Mouse (Mus musculus): Measurements from ENCODE around the gene Sgpp2. TPM values are rescaled to one million over a fixed set of nuclear protein-coding genes. Genes with fewer than 3 reads are reported as not detected.

The Sgpp2 gene
- polyA plus RNA-seq, 1 experiment from 2014 or later, result 6.2 TPM

- under 1% methylated on average over 17 of the region's 17 CpGs for WGBS
These were observed 756 bp downstream of the Sgpp2 start for GRCm38 (mm10) chr1:78310861-78311341.

DNA sequence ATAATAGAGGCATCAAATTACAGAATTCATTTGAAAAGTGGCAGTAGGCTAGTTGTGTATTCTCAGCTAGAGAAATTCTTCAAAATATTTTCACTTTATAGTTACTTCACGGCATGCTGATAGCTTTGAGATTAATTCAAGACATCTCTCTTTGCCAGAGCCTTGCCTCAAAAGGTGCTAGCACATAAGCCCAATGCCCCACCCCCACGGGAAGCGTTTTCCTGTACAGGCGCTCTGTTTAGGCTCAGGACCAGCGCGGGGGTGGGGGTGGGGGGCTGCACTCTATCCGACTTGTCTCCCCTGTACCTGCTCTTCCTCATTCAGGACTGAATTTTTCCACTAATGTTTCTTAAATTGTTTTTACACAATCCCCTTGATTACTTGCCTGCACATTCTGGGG is 1.3 kb downstream of the Sgpp2 start:
- Histone ChIP-seq H3K27ac (replicated peaks; ENCODE audit: low read depth, low read length) (no peak overlapping the region), H3K36me3 (replicated peaks; ENCODE audit: control insufficient read depth, insufficient read depth, low read depth, low read length) (no peaks in the 10 kb centered on the region), H3K9me3 (replicated peaks; ENCODE audit: control insufficient read depth, low read length) (no peaks in the 10 kb centered on the region), H3K27me3 (ENCODE audit: control insufficient read depth, insufficient read depth, low read length) (peaks cover 3% of the 10 kb centered on the region; the same call in 1 of the 2 replicates), H3K4me3 (ENCODE audit: low read depth, low read length) (peak overlapping the region; percentile 62; the same call in 1 of the 2 replicates), H3K4me2 (ENCODE audit: low read depth, low read length) (peak overlapping the region; percentile 99; the same call in 1 of the 2 replicates), H3K9ac (replicated peaks; ENCODE audit: low read length) (no peak overlapping the region), H3K4me1 (ENCODE audit: control insufficient read depth, insufficient read depth, low read length) (0 out of 2 replicates have a peak, but pooled peaks cover 3% of the 10 kb centered on the region)
- ATAC-seq (replicated peaks; ENCODE audit: insufficient number of reproducible peaks, low FRiP score, low TSS enrichment, low read depth) (no peak), DNase-seq (ENCODE audit: low spot score) (peak; percentile 65)
- 2% methylated on average over 7 of the region's 7 CpGs for WGBS

More at GRCm38 (mm10) chr1:78310861-78311341, 756 bp downstream of the Sgpp2 start:
- no peak overlapping the region; the same call in 1 of the 2 replicates for H3K9ac ChIP-seq (replicated peaks; ENCODE audit: low read length)
- H3K36me3 ChIP-seq (replicated peaks; ENCODE audit: control insufficient read depth, insufficient read depth, low read depth, low read length), result no peaks in the 10 kb centered on the region
- H3K9me3 ChIP-seq (replicated peaks; ENCODE audit: control insufficient read depth, low read length), result no peaks in the 10 kb centered on the region
- peak overlapping the region; percentile 62 for H3K4me3 ChIP-seq (ENCODE audit: low read depth, low read length)
- H3K4me2 ChIP-seq (ENCODE audit: low read depth, low read length), result peak overlapping the region; percentile 99
- DNase-seq (ENCODE audit: low spot score) (peak; percentile 64), ATAC-seq (replicated peaks; ENCODE audit: insufficient number of reproducible peaks, low FRiP score, low TSS enrichment, low read depth) (peak; percentile 71)
- H3K4me1 ChIP-seq (ENCODE audit: control insufficient read depth, insufficient read depth, low read length), result 0 out of 2 replicates have a peak, but pooled peaks cover 3% of the 10 kb centered on the region
- H3K27ac ChIP-seq (replicated peaks; ENCODE audit: low read depth, low read length), result no peak overlapping the region
- peaks cover 3% of the 10 kb centered on the region; the same call in 1 of the 2 replicates for H3K27me3 ChIP-seq (ENCODE audit: control insufficient read depth, insufficient read depth, low read length)

- 0 out of 2 replicates have a peak, but pooled peaks cover 3% of the 10 kb centered on the region for H3K4me1 ChIP-seq (ENCODE audit: control insufficient read depth, insufficient read depth, low read length)
- peaks cover 3% of the 10 kb centered on the region; the same call in 1 of the 2 replicates for H3K27me3 ChIP-seq (ENCODE audit: control insufficient read depth, insufficient read depth, low read length)
- H3K9ac ChIP-seq (replicated peaks; ENCODE audit: low read length), result no peak overlapping the region
- no peaks in the 10 kb centered on the region for H3K9me3 ChIP-seq (replicated peaks; ENCODE audit: control insufficient read depth, low read length)
- no peaks in the 10 kb centered on the region for H3K36me3 ChIP-seq (replicated peaks; ENCODE audit: control insufficient read depth, insufficient read depth, low read depth, low read length)
- H3K27ac ChIP-seq (replicated peaks; ENCODE audit: low read depth, low read length), result no peak overlapping the region
- no peak overlapping the region for H3K4me3 ChIP-seq (ENCODE audit: low read depth, low read length)
- H3K4me2 ChIP-seq (ENCODE audit: low read depth, low read length), result no peak overlapping the region
- 72% methylated on average over 4 of the region's 4 CpGs for WGBS
- ATAC-seq (replicated peaks; ENCODE audit: insufficient number of reproducible peaks, low FRiP score, low TSS enrichment, low read depth) (no peak), DNase-seq (ENCODE audit: low spot score) (no peak)
These were observed 2.8 kb downstream of the Sgpp2 start for GRCm38 (mm10) chr1:78312917-78313316.

DNA sequence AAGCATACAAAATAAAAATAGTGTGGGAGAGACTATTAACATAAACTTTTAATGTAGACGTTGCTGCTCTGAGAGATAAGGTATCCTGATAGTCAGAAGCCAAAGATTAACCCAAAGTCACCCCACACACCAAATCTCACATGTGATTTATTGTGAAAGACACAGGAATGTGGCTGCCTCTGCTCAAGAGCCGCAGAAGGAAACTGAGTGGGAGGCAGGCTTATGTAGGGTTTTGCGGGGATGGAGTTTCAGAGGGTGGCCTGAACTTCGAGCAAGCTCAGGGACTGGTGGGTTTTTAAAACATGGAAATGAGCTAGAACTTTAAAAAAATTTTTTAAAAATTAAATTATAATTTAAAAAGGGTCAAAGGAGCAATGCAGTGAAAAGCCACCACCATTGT is 3.8 kb downstream of the Sgpp2 start:
- no peak for ATAC-seq (replicated peaks; ENCODE audit: insufficient number of reproducible peaks, low FRiP score, low TSS enrichment, low read depth)
- peaks cover 3% of the 10 kb centered on the region; the same call in 1 of the 2 replicates for H3K27me3 ChIP-seq (ENCODE audit: control insufficient read depth, insufficient read depth, low read length)
- H3K4me2 ChIP-seq (ENCODE audit: low read depth, low read length), result no peak overlapping the region

GRCm38 (mm10) chr1:78318089-78318760 is 8.1 kb downstream of the Sgpp2 start:
- no peak overlapping the region for H3K27ac ChIP-seq (replicated peaks; ENCODE audit: low read depth, low read length)
- H3K9ac ChIP-seq (replicated peaks; ENCODE audit: low read length), result no peak overlapping the region
- H3K4me1 ChIP-seq (ENCODE audit: control insufficient read depth, insufficient read depth, low read length), result no peaks in the 10 kb centered on the region
- ATAC-seq (replicated peaks; ENCODE audit: insufficient number of reproducible peaks, low FRiP score, low TSS enrichment, low read depth) (no peak), DNase-seq (ENCODE audit: low spot score) (no peak)
- no peak overlapping the region for H3K4me2 ChIP-seq (ENCODE audit: low read depth, low read length)
- H3K27me3 ChIP-seq (ENCODE audit: control insufficient read depth, insufficient read depth, low read length), result no peaks in the 10 kb centered on the region
- no peaks in the 10 kb centered on the region for H3K9me3 ChIP-seq (replicated peaks; ENCODE audit: control insufficient read depth, low read length)
- WGBS, result 87% methylated on average over 13 of the region's 13 CpGs
- no peak overlapping the region for H3K4me3 ChIP-seq (ENCODE audit: low read depth, low read length)
- no peaks in the 10 kb centered on the region for H3K36me3 ChIP-seq (replicated peaks; ENCODE audit: control insufficient read depth, insufficient read depth, low read depth, low read length)

More for the DNA sequence above, 3.8 kb downstream of the Sgpp2 start:
- no peaks in the 10 kb centered on the region for H3K36me3 ChIP-seq (replicated peaks; ENCODE audit: control insufficient read depth, insufficient read depth, low read depth, low read length)
- no peak overlapping the region for H3K9ac ChIP-seq (replicated peaks; ENCODE audit: low read length)
- WGBS, result 74% methylated on average over 4 of the region's 4 CpGs
- H3K4me1 ChIP-seq (ENCODE audit: control insufficient read depth, insufficient read depth, low read length), result 0 out of 2 replicates have a peak, but pooled peaks cover 3% of the 10 kb centered on the region
- no peak overlapping the region for H3K4me3 ChIP-seq (ENCODE audit: low read depth, low read length)
- H3K27ac ChIP-seq (replicated peaks; ENCODE audit: low read depth, low read length), result no peak overlapping the region
- H3K9me3 ChIP-seq (replicated peaks; ENCODE audit: control insufficient read depth, low read length), result no peaks in the 10 kb centered on the region
- no peak for DNase-seq (ENCODE audit: low spot score)

DNA sequence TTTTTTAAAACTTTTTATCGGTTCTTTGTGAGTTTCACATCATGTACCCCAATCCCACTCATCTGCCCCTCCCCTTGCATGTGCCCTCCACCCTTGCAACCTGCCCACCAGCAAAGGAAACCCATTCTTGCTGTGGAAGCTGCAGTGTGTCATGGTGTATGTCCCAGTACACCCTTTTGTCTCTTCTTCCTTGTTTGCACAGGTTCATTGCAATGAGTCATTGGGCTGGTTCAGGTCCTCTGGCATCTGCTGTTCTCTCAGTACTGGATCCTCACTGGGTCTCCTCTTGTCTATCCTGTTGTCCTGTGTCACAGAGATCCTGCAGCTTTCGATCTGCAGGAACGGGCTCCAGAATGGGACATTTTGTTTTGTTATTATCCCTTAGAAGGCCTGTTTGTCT is 10.1 kb downstream of the Sgpp2 start:
- H3K4me3 ChIP-seq (ENCODE audit: low read depth, low read length), result no peak overlapping the region
- H3K9ac ChIP-seq (replicated peaks; ENCODE audit: low read length), result no peak overlapping the region
- no peaks in the 10 kb centered on the region for H3K9me3 ChIP-seq (replicated peaks; ENCODE audit: control insufficient read depth, low read length)
- no peak for DNase-seq (ENCODE audit: low spot score)
- no peak overlapping the region for H3K27ac ChIP-seq (replicated peaks; ENCODE audit: low read depth, low read length)
- H3K27me3 ChIP-seq (ENCODE audit: control insufficient read depth, insufficient read depth, low read length), result no peaks in the 10 kb centered on the region
- H3K4me2 ChIP-seq (ENCODE audit: low read depth, low read length), result no peak overlapping the region
- no peak for ATAC-seq (replicated peaks; ENCODE audit: insufficient number of reproducible peaks, low FRiP score, low TSS enrichment, low read depth)
- H3K36me3 ChIP-seq (replicated peaks; ENCODE audit: control insufficient read depth, insufficient read depth, low read depth, low read length), result no peaks in the 10 kb centered on the region
- WGBS, result 91% methylated on average over 3 of the region's 3 CpGs
- H3K4me1 ChIP-seq (ENCODE audit: control insufficient read depth, insufficient read depth, low read length), result no peaks in the 10 kb centered on the region

DNA sequence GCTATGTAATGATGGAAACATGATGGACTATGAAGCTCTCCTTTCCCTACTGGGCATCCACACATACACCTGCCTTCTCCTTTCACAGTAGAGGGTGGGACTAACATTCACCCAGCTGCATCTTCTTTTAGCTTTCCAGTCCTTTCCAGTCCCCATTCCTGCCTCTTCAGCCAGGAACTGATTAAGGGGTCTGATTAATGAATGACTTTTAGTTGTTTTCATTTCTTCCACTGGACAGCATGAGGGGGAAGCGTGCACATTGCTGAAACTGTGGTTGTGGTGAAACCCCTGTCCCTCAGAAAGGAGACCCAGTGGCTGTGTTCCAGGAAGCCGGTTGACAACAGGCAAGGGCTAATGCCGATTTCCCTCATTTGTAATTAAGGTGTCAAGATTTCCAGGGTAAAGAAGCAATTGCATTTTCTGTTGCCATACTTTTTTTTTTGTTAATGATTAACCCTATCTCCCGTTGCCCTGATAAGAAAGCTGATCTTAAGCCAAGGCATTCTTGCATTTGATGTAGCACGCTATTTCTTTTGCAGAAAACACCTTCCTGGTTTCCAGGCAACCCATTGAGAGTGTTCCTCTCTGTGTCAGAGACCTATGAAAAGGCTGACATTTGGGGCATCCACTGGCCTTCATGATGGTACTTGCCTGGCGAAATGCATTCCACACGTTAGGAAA is 12.1 kb downstream of the Sgpp2 start:
- no peak for ATAC-seq (replicated peaks; ENCODE audit: insufficient number of reproducible peaks, low FRiP score, low TSS enrichment, low read depth)
- H3K9me3 ChIP-seq (replicated peaks; ENCODE audit: control insufficient read depth, low read length), result no peaks in the 10 kb centered on the region
- DNase-seq (ENCODE audit: low spot score), result no peak
- H3K9ac ChIP-seq (replicated peaks; ENCODE audit: low read length), result no peak overlapping the region
- 79% methylated on average over 7 of the region's 7 CpGs for WGBS
- H3K4me2 ChIP-seq (ENCODE audit: low read depth, low read length), result no peak overlapping the region
- no peaks in the 10 kb centered on the region for H3K27me3 ChIP-seq (ENCODE audit: control insufficient read depth, insufficient read depth, low read length)
- no peaks in the 10 kb centered on the region for H3K36me3 ChIP-seq (replicated peaks; ENCODE audit: control insufficient read depth, insufficient read depth, low read depth, low read length)
- no peaks in the 10 kb centered on the region for H3K4me1 ChIP-seq (ENCODE audit: control insufficient read depth, insufficient read depth, low read length)
- H3K4me3 ChIP-seq (ENCODE audit: low read depth, low read length), result no peak overlapping the region
- no peak overlapping the region for H3K27ac ChIP-seq (replicated peaks; ENCODE audit: low read depth, low read length)

DNA sequence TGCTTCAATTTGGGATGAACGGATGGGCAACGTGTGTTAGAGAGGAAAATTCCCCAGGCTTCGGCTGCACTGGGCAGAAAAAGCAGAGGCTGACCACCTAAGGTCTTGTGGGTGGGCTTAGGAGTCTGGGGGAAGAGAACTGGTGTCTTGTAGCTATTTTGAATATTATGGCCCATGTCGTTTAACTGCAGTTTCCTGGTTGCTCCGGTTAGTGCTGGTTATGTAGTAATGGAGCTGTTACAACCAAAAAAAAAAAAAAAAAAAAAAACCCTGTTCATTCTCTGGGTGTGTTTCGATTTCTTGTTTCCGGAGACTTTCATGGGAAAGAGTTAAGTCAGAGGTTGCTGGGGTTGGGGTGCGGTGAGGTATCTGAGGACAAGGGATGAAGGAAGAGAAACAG is 12.7 kb downstream of the Sgpp2 start:
- no peak overlapping the region for H3K4me3 ChIP-seq (ENCODE audit: low read depth, low read length)
- no peak overlapping the region for H3K27ac ChIP-seq (replicated peaks; ENCODE audit: low read depth, low read length)
- no peak overlapping the region for H3K4me2 ChIP-seq (ENCODE audit: low read depth, low read length)
- H3K36me3 ChIP-seq (replicated peaks; ENCODE audit: control insufficient read depth, insufficient read depth, low read depth, low read length), result no peaks in the 10 kb centered on the region
- ATAC-seq (replicated peaks; ENCODE audit: insufficient number of reproducible peaks, low FRiP score, low TSS enrichment, low read depth) (no peak), DNase-seq (ENCODE audit: low spot score) (no peak)
- no peaks in the 10 kb centered on the region for H3K9me3 ChIP-seq (replicated peaks; ENCODE audit: control insufficient read depth, low read length)
- no peaks in the 10 kb centered on the region for H3K27me3 ChIP-seq (ENCODE audit: control insufficient read depth, insufficient read depth, low read length)
- WGBS, result 85% methylated on average over 8 of the region's 8 CpGs
- no peaks in the 10 kb centered on the region for H3K4me1 ChIP-seq (ENCODE audit: control insufficient read depth, insufficient read depth, low read length)
- no peak overlapping the region for H3K9ac ChIP-seq (replicated peaks; ENCODE audit: low read length)
